Mouse (Mus musculus): ENCODE results near the gene Siah1a.

DNA sequence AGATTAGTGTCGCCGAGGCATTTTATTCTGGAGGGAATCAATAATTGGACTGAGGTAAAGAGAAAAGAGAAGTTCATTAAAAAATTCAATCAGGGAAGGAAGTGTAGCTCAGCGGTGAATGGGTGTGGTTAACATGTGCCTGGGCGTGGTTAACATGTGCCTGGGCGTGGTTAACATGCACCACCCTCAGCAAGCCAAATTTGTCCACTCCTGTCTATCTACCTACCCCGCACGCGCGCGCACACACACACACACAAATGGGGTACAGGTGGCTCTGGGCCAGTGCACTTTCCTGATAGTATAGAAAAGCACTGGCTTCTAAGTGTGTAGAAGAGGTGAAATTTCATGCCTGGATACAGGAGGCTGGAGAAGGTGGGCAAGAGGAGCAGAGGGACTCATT is 19.4 kb upstream of the Siah1a start:
- no peak for TF ChIP-seq POLR2A (IDR thresholded peaks at IDR 0.05; ENCODE audit: low read depth, low read length)
- no peak for TF ChIP-seq MYC (IDR thresholded peaks at IDR 0.05; ENCODE audit: low read depth, low read length)

All from CH12.LX (cell line).